Mouse (Mus musculus) left cerebral cortex, postnatal 4 days (tissue): ENCODE data around the gene Tmem108. TPM values are rescaled to one million over a fixed set of nuclear protein-coding genes. Genes with fewer than 3 reads are reported as not detected.
A peak's percentile ranks its signal among the peaks of the same experiment; 100 is the strongest.

ENCODE experiments used
- DNase-seq: peaks from one replicate; pipeline ENCODE4 v3.0.0-alpha.2; 2022
- intact Hi-C: fragments of 180-260 bp; cut with DNase I; formaldehyde crosslinking; loops from one replicate; pipeline ENCODE4 v1.15.1; 2025
- total RNA-seq, 2 experiments: library from RNA; stranded (reverse); gene quantifications; 2 replicates each; pipeline ENCODE4 v1.2.3; 2021

The Tmem108 gene
- total RNA-seq, 2 experiments from 2014 or later = 58.4 to 59.7 TPM

GRCm38 (mm10) chr9:103558741-103559140 is 202.9 kb downstream of the Tmem108 start:
- peak; percentile 37 for DNase-seq
- intact Hi-C loops = no loop called here

- DNase-seq = peak; percentile 67
- intact Hi-C loops = no loop called here
These were observed 203.4 kb downstream of the Tmem108 start for GRCm38 (mm10) chr9:103558240-103558639.

- DNase-seq = no peak
- intact Hi-C loops = no loop called here
These were observed 204.6 kb downstream of the Tmem108 start for GRCm38 (mm10) chr9:103557085-103557484.

- intact Hi-C loops = no loop called here
- no peak for DNase-seq
These were observed 206.3 kb downstream of the Tmem108 start for GRCm38 (mm10) chr9:103555334-103555733.

- DNase-seq = no peak
- intact Hi-C loops = no loop called here
These were observed 210.9 kb downstream of the Tmem108 start for GRCm38 (mm10) chr9:103550661-103551248.

GRCm38 (mm10) chr9:103549178-103549577 is 212.5 kb downstream of the Tmem108 start:
- intact Hi-C loops = no loop called here
- DNase-seq = peak; percentile 66

- no peak for DNase-seq
- intact Hi-C loops = no loop called here
These were observed 213.0 kb downstream of the Tmem108 start for GRCm38 (mm10) chr9:103548606-103549005.

GRCm38 (mm10) chr9:103546695-103547645 is 214.7 kb downstream of the Tmem108 start:
- intact Hi-C loops = no loop called here
- no peak for DNase-seq

- intact Hi-C loops = no loop called here
- no peak for DNase-seq
These were observed 215.9 kb downstream of the Tmem108 start for GRCm38 (mm10) chr9:103545729-103546128.

- no peak for DNase-seq
- intact Hi-C loops = no loop called here
These were observed 216.4 kb downstream of the Tmem108 start for GRCm38 (mm10) chr9:103545271-103545670.

- DNase-seq = no peak
- intact Hi-C loops = no loop called here
These were observed 217.0 kb downstream of the Tmem108 start for GRCm38 (mm10) chr9:103544599-103544998.

GRCm38 (mm10) chr9:103540518-103540917 is 221.1 kb downstream of the Tmem108 start:
- intact Hi-C loops = no loop called here
- DNase-seq = no peak

GRCm38 (mm10) chr9:103538047-103538816 is 223.4 kb downstream of the Tmem108 start:
- peak; percentile 49 for DNase-seq
- intact Hi-C loops = no loop called here

GRCm38 (mm10) chr9:103536059-103536634 is 225.5 kb downstream of the Tmem108 start:
- intact Hi-C loops = no loop called here
- no peak for DNase-seq

GRCm38 (mm10) chr9:103525041-103525537 is 236.5 kb downstream of the Tmem108 start:
- DNase-seq = peak; percentile 53
- intact Hi-C loops = no loop called here

- intact Hi-C loops = no loop called here
These were observed 237.0 kb downstream of the Tmem108 start for GRCm38 (mm10) chr9:103524600-103524999.

GRCm38 (mm10) chr9:103523742-103524403 is 237.8 kb downstream of the Tmem108 start:
- no peak for DNase-seq

More at GRCm38 (mm10) chr9:103524600-103524999, 237.0 kb downstream of the Tmem108 start:
- no peak for DNase-seq

GRCm38 (mm10) chr9:103523008-103523407 is 238.6 kb downstream of the Tmem108 start:
- intact Hi-C loops = no loop called here
- DNase-seq = no peak

More at GRCm38 (mm10) chr9:103523742-103524403, 237.8 kb downstream of the Tmem108 start:
- intact Hi-C loops = no loop called here

GRCm38 (mm10) chr9:103513884-103514283 is 247.8 kb downstream of the Tmem108 start:
- intact Hi-C loops = no loop called here
- DNase-seq = no peak

- no peak for DNase-seq
- intact Hi-C loops = no loop called here
These were observed 249.4 kb downstream of the Tmem108 start for GRCm38 (mm10) chr9:103512257-103512656.
